Mouse (Mus musculus) olfactory bulb, adult 2 months (tissue): ENCODE results near the gene Lcn8.

ENCODE experiments used
- CTCF ChIP-seq: fragments of 200-500 bp; IDR thresholded peaks from 2 replicates; pipeline ENCODE4 v1.5.1; 2012; ENCODE audit warnings: low read depth, mild to moderate bottlenecking, low read length, moderate library complexity; ENCODE audit not compliant: insufficient read depth
- POLR2A ChIP-seq: fragments of 200-500 bp; IDR thresholded peaks from 2 replicates; pipeline ENCODE4 v1.6.1; 2012; ENCODE audit warnings: mild to moderate bottlenecking, low read depth, low read length, moderate library complexity; ENCODE audit not compliant: insufficient read depth

- TF ChIP-seq POLR2A: peak; percentile 35; the same call in 1 of the 2 replicates
- peak; percentile 49; the same call in 1 of the 2 replicates for TF ChIP-seq CTCF
Measured at GRCm38 (mm10) chr2:25621229-25622200, 31.4 kb upstream of the Lcn8 start, which contains the start of gene Tmem141.
